Mouse (Mus musculus): Measurements from ENCODE around the gene Ciao2b.

The Ciao2b gene

DNA sequence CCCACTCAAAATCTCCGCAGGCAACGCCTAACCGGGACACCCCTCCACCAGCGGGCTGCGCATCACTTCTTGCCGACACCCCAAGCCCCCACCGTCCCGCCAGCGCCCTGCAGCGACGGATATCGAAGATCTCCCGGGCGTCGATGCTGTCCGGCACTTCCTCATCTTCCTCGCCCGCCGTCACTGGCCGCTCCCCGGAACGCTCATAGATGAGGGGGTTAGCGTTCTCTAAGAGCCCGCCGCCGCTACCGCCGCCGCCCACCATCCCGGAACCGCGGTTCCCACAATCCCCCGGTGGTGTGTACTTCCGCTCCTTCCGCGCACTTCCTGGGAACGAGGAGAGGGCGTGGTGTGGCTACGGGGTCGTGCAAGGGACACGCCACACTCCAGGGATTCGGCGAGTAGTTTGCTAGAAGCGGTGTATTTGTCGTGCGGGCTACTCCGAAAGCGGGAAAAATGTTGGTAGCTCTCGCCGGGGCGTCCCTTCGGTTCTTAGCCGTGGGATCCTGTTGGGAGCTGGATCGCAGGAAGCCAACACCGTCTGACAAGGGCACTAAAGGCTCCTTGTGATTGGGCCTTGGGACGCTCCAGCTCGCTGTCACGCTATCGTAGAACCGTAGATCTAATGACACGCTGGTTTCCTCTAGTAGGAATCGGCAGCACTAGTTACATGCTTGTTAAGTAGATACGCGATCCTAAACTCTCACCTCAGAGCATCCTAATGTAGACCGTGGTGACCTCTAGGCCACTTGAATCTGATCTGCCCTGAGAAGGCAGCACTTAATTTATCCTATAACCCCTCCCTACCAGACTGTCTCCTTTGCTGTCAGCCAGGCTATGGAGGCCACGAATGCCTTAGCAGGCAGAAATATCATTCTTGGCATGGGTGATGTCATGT is at the start of gene Ciao2b:
TSS of gene Ciao2b (minus strand) at position 540 of the 898 bp plus-strand sequence.
- in situ Hi-C loops (cut with MboI), result loop anchor here (25.0 kb wide), 1 partner anchor 621 kb away; the partner anchor contains the start of genes B3gnt9, Fbxl8, Hsf4 and Tradd

DNA sequence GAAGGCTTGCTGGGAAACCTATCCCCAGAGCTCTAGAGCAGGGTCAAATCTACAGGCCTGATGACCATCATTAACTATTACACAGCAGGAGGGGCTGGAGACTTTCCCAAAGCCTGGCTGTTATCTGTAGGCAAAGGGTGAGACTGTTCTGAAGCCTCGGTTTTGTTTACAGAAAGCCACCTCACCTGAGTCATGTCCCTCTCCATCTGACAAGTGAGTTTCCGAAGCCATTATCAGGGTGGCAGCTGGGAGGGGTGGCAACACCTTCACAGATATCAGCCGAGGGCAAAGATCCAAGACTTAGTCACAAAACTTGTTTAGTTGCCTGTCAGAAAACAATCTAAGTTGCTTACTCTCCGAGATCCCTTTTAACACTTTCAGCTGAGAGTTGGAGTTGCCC is 46.7 kb upstream of the Ciao2b start:
- in situ Hi-C loops (cut with MboI), result no loop called here

DNA sequence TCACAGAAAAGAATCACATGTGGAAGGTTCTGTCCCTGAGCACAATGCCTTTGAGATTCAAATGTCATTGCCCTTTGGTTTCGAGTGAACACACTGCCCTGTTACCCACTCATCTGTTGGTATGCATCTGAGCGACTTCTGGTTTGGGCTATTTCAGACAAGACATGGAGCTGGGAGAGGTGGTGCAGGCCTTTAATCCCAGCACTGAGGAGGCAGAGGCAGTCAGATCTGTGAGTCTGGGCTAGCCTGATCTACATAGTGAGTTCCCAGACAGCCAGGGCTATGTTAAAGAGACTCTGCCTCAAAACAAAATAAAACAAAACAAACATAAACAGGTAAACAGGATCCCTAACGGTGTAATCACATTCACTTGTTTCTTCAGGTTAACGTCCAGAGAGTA is 13.8 kb upstream of the Ciao2b start:
- in situ Hi-C loops (cut with MboI), result no loop called here

DNA sequence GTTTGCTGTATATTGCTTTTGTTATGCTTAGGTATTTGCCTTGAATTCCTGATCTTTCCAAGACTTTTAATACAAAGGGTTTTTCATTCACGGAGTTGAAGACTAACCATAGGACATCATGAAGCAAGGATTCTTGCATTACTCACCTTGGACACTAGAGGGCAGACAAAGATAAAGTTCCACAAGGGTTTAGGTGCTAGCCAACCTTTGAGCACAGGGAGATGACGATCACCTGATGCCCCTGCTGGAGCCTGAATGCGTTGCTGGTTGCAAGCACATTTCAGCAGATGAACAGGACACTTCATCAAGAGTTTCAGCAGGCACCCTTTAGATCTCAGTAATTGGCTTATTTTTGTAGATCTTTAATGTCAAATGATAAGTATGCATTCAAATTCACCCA is 13.2 kb upstream of the Ciao2b start:
- in situ Hi-C loops (cut with MboI), result no loop called here

DNA sequence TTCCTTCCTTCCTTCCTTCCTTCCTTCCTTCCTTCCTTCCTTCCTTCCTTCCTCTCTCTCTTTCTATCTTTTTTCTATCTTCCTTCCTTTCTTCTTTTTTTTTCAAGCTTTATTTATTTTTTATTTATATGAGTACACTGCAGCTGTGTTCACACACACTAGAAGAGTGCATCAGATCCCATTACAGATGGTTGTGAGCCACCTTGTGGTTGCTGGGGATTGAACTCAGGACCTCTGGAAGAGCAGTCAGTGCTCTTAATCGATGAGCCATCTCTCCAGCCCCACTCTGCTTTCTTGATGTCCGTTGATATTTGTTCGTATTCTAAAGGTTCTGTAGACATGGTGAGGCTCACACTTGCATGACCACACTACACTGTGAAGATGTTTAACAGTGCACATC is 2.4 kb upstream of the Ciao2b start:
- in situ Hi-C loops (cut with MboI), result loop anchor here (25.0 kb wide), 1 partner anchor 618 kb away; the partner anchor contains the start of genes B3gnt9, Fbxl8, Hsf4 and Tradd

DNA sequence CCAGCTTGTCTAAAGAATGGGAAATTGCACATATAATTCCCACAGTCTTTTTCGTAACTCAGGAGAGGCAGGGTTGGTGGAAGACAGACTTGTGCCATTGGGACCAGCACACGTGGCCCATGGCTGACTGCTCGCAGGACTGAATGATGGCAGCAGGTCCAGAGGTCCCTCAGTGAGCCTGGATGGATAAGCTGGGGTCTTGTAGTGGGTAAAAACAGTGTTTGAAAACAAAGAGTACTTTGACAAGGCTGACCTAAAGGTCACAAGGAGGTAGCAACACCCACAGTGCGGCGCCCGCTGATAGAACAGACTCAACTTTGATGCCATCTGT is 524 bp upstream of the Ciao2b start:
- in situ Hi-C loops (cut with MboI), result loop anchor here (25.0 kb wide), 1 partner anchor 620 kb away; the partner anchor contains the start of genes B3gnt9, Fbxl8, Hsf4 and Tradd

DNA sequence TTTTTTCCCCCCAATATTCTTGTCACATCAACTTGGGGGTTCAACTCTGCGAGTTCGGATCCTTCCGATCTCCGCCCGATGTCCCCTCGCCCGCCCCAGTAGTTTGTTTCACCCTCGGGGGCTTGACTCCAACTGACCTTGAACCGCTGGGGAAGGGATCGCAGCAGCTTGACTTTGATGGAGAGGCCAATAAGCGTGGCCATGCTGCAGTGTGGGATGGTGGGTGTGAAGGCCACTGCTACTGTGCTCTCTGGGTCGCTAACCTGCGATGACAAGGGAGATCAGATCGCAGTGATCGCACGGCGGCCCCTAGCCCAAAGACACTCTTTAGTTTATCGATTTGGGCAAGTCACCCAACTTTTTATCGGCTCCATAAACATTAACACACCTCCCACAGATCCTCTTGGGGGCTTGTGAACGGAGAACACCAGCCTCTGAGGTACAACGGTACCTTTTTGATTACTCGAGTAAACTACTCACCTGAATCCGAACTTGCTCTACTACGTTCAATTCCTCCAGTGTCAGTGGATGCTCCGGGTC is 864 bp downstream of the Ciao2b start:
- in situ Hi-C loops (cut with MboI), result loop anchor here (25.0 kb wide), 1 partner anchor 621 kb away; the partner anchor contains the start of genes B3gnt9, Fbxl8, Hsf4 and Tradd

DNA sequence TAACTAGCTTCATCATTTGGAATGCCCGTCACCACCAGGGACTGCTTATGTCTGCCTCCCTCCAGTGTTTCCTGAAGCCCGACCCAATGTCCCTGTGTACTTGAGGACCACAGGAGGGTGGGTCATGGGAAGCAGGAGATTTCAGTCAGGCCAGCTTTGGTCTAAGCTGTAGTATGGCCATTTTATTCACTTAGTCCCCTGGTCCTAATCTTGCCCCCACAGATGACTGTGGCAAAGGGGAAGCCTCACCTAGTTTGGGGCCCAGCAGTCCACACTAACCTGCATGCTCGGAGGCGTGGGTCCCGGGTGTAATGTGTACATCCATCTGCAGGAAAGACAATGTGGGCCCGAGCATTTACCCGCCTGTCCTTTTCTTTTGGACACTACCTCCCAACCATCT is 1.5 kb downstream of the Ciao2b start:
- in situ Hi-C loops (cut with MboI), result loop anchor here (25.0 kb wide), 1 partner anchor 622 kb away; the partner anchor contains the start of genes B3gnt9, Fbxl8, Hsf4 and Tradd

DNA sequence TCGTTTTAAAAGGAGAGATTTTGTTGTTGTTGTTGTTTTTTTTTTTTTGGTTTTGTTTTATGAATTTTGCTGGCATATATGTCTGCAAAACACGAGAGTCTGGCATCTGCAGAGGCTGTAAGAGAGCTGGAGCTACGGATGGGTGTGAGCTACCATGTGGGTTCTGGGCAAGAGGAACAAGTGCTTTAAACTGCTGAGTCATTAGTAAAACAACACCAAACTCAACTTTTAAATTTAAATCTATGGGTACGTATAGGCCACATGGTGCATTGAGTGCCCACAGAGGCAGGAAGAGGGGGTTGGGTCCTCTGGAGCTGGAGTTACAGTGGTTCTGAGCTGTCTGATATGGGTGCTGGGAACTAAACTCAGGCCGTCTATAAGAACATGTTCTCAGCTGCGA is 3.8 kb downstream of the Ciao2b start:
- in situ Hi-C loops (cut with MboI), result loop anchor here (25.0 kb wide), 1 partner anchor 624 kb away; the partner anchor contains the start of genes B3gnt9, Fbxl8, Hsf4 and Tradd

DNA sequence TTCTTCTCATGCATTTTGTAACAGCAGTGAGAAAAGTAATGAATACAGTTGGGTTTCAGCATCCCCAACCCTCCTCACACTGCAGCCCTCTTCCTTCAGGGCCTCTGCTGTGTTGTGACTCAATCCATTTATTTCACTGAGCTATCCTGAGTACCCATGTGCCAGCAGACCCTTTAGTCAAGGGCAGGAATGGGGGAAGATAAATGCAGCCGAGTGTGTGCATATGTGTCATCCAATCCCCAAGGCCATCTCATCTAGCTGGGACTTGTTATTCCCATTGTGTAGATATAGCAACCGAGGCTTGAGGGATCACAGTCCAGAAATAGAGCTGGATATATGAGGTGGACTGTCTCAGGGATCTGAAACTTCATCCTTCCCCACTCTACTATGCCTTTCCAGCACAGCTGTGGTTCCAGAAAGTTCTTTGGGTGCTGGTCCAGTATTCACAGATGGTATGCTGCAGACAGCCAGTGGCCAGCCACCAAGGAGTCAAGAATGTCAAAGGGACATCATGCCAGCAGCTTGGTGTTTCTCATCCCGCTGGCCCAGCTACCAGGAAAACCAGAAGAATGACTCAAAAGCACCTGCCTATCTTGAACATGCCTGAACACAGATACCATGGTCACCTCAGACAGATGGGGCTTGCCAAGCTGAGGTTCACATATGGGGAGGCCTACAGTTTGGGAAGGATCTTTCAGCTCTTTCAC is 6.6 kb downstream of the Ciao2b start:
- in situ Hi-C loops (cut with MboI), result loop anchor here (25.0 kb wide), 1 partner anchor 627 kb away; the partner anchor contains the start of genes B3gnt9, Fbxl8, Hsf4 and Tradd

DNA sequence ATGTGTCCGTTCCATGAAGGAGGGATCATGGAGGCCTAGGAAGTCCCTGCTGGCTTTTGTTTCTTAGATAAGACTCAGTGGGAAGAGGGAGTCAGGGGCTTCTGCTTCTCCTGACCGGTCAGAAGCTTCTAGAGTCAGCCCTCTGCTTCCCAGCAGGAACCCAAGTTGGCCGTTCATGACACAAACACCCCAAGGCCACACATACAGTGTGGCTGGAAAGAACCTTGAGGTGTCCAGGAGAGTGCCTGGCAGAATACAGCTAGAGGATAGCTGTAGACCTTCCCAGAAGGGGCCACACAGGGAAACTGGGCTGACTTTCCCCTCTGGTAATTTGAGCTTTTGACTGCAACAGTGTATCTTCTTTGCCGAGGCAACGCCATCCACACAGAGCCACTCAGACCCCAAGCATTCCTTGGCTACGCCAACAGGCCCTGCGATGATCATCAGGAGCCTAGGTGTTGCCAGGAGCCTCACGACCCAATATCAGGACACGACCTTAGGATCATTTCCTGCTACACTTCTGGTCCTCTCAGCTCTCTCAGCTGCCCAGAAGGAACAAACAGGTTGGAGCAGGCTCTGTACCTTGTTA is 8.5 kb downstream of the Ciao2b start:
- in situ Hi-C loops (cut with MboI), result loop anchor here (25.0 kb wide), 1 partner anchor 629 kb away; the partner anchor contains the start of genes B3gnt9, Fbxl8, Hsf4 and Tradd

DNA sequence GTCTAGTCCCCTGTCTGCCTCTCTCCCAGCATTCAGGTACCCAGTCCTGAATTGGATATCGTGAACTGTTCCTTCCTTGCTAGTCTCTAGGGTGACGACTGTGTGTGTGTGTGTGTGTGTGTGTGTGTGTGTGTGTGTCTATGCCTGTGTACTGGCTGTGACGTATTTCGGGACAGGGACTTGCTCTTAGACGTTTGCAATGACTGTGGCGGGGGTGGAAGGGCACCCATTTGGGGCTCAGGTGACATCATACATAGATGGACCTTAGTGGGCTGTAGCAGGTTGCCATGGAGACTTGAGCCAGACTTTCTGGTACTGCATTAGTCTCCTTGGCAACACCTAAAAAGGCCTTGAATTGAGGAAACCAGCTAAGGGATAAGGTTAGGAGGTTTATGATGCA is 9.3 kb downstream of the Ciao2b start:
- in situ Hi-C loops (cut with MboI), result loop anchor here (25.0 kb wide), 1 partner anchor 630 kb away; the partner anchor contains the start of genes B3gnt9, Fbxl8, Hsf4 and Tradd

DNA sequence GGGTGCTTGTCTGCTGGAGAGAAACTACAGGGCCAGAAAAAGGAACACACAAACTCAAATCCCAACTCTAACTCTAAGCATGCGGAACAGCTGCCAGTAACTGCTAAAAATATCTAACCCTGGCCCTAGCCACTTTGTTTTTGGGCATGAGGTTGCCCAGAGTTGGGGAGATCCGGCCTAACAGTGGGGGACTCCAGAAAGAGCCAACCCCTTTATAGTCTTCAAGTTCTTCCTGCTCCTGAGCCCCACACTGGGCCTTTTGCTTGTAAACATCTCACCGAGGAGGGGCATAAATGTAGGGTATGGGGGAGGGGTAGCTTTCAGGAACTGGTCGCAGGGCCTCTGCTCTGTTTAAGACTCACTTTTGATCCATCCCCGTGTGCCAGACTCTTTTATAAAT is 9.8 kb downstream of the Ciao2b start:
- in situ Hi-C loops (cut with MboI), result loop anchor here (25.0 kb wide), 1 partner anchor 630 kb away; the partner anchor contains the start of genes B3gnt9, Fbxl8, Hsf4 and Tradd

DNA sequence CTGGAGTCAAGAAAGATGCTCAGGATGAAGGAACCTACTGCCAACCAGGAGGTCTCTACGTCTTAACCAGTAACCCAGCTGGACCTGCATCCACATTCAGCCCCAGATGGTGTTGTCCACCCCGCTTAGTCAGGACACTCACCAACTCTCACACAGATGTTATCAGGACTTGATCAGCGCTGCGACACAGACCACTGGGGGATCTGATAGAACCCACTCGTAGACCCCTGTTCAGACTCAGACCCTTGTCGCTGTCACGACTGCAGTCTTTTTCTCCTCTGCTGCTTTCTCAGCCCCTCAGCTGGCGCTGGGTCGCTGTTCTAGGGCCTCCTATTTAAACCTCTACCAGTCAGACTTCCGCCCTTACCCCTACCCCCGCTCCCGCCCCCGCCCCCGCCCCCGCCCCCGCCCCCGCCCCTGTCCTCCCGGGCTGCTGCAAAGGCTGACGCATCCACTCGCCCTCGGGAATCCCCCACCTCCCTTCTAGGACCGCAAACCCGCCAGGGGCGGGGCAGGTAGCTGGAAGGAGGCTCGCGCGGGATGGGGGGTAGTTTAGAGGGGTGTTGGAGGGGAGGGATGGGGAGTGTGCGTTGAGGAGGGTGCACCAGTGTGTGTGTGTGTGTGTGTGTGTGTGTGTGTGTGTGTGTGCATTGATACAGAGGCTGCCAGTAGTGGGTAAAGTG is 10.6 kb downstream of the Ciao2b start, which contains the start of gene Rrad:
TSS of gene Rrad (minus strand) at position 347 of the 683 bp plus-strand sequence.
- in situ Hi-C loops (cut with MboI), result loop anchor here (25.0 kb wide), 1 partner anchor 631 kb away; the partner anchor contains the start of genes B3gnt9, Fbxl8, Hsf4 and Tradd

DNA sequence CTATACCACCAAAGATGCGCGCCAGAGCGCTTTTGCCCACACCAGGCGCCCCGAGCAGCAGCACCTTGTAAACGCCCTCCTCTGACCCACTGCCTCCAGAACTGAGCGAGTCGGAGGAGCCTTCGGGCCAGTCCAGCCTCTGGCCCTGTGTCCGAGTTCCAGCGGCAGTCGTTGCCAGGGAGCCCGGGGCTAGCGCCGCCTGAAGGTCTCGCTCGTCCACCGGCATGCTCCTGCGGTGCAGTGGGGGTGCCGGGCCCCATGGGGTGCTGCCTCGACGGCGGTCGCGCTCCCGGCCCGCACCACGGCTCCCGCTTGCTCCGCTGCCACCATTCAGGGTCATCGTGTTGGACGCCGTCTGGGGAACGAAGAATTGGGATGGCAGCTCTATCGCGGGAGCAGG is 11.2 kb downstream of the Ciao2b start:
- in situ Hi-C loops (cut with MboI), result loop anchor here (25.0 kb wide), 1 partner anchor 632 kb away; the partner anchor contains the start of genes B3gnt9, Fbxl8, Hsf4 and Tradd

DNA sequence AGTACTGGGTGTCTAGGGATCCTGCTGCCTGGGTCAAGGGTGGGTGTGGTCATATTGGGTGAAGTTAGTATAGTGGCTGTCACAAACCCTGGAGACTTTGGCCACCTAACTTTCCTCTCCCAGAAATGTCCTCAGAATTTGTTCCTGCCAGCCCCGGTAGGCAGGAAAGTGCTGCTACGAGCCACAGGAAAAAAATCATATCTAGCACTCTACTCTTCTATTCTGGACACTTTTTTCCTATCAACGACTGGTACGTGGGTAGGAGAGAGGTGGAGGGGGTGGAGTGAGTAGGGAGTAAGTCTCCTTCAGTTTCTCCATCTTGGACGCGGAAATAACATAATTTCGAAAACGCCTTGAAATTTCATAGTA is 11.7 kb downstream of the Ciao2b start:
- in situ Hi-C loops (cut with MboI), result loop anchor here (25.0 kb wide), 1 partner anchor 632 kb away; the partner anchor contains the start of genes B3gnt9, Fbxl8, Hsf4 and Tradd

DNA sequence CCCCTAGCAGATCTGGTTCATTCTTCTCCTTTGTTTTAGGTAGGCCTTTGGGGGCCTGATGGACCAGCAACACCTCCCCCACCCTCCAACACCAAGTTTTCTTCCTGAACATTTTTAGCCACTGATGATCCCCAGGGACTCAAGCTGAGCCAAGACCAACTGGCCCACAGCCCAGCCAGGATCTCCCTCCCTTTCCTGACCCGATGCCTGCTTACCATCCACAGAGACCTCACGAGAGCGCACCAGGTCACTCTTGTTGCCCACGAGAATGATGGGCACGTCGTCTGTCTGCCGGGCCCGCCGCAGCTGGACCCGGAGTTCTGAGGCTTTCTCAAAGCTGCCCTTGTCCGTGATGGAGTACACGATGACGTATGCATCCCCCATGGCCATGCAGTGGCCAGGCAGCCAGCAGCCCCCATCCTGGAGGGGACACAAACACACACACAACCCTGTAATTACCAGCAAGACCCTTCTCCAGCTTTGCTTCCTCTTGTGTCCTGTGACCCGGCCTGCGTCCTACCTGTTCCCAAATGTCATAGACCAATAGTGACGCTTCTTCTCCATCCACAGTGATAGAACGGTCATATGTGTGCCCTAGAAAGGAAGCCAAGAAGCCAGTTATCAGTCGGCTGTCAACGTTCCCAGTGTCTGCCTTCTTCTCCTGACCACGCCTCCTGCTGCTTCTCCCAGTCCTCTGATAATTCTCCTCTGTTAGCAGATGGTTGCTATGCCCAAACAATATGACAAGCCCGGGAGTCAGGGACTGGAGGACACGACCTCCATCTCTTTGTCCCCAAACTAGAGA is 12.3 kb downstream of the Ciao2b start:
- in situ Hi-C loops (cut with MboI), result loop anchor here (25.0 kb wide), 1 partner anchor 633 kb away; the partner anchor contains the start of genes B3gnt9, Fbxl8, Hsf4 and Tradd

DNA sequence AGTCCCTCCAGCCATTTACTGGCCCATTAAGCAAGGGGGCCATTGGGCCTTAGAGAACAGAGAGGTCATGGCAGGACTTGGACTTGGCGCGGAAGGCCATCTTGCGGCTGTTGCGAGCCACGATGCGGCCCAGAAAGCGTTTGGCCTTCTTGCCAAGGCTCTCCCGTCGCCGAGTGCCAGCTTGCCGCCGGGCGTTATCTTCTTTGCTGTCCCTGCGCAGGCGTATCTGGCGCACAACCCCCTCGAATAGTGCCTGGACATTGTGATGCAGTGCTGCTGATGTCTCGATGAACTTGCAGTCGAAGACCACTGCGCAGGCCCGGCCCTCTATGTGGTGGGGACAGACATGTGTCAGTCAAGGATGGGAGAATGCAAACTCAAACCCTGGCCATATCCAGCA is 13.4 kb downstream of the Ciao2b start:
- in situ Hi-C loops (cut with MboI), result loop anchor here (25.0 kb wide), 1 partner anchor 634 kb away; the partner anchor contains the start of genes B3gnt9, Fbxl8, Hsf4 and Tradd

DNA sequence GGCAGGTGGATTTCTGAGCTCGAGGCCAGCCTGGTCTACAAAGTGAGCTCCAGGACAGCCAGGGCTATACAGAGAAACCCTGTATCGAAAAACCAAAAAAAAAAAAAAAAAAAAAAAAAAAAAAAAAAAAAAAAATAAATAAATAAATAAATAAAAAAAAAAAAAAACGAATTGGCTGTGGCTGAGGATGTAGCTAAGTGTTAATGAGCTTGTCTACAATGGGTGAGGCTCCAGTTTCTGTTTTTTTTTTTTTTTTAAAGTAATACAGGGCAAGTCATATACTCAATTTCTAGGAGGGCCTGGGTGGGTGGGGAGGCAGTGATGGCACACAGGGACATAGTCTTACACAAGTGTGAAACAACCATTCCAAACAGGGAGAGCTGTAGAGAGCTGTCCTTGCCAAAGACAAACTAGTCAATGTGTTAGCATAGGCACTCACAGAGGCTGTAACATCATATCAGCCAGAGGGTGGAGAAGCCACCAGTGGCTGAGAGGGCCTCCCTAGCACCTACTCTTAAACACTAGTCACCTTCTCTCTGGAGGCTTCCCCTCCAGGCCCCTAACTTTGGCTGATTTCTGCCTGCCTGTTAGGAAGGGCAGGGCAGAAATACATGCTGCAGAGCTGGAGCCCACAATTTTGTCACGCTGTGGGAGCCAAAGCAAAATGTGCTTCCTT is 14.6 kb downstream of the Ciao2b start:
- in situ Hi-C loops (cut with MboI), result loop anchor here (25.0 kb wide), 1 partner anchor 635 kb away; the partner anchor contains the start of genes B3gnt9, Fbxl8, Hsf4 and Tradd
